Comparison of ENCODE assay signal across 22 mouse cellular contexts in the genomic region with DNA sequence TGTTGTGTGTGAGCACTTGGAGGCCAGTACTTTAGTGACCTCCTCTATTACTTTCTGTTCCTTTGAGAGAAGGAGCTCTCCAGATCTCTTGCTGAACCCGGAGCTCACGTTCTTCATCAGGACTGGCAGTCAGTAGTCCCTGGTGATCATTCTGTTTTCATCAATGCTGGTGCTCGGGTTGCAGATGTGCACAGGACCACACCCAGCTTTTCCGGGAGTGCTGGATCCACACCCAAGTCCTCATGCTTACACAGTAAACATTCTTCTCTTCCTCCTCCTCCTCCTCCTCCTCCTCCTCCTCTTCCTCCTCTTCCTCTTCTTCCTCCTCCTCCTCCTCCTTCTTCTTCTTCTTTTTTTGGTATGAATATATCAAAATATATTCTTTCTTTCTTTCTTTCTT. TPM values are rescaled to one million over a fixed set of nuclear protein-coding genes. Genes with fewer than 3 reads are reported as not detected.
"Had no signal": no experiment of that assay in that cellular context is flagged by ENCODE, and none has a peak within 500 bp of the region (broad histone marks: within the 10 kb centered on the region; RNA-seq: fewer than 3 reads in every experiment).

No protein-coding gene starts in this region.

- H3K4me3 ChIP-seq: limb, embryonic 12.5 days; limb, embryonic 15.5 days; liver, embryonic 15.5 days; midbrain, embryonic 12.5 days; midbrain, embryonic 15.5 days; neural tube, embryonic 12.5 days; neural tube, embryonic 15.5 days; stomach, embryonic 15.5 days had no signal

- H3K9me3 ChIP-seq: limb, embryonic 12.5 days; limb, embryonic 15.5 days; liver, embryonic 15.5 days; midbrain, embryonic 12.5 days; midbrain, embryonic 15.5 days; neural tube, embryonic 12.5 days; neural tube, embryonic 15.5 days; stomach, embryonic 15.5 days had no signal

- ATAC-seq: midbrain, embryonic 15.5 days had no signal

- H3K4me2 ChIP-seq: limb, embryonic 12.5 days; limb, embryonic 15.5 days; liver, embryonic 15.5 days; midbrain, embryonic 12.5 days; midbrain, embryonic 15.5 days; neural tube, embryonic 12.5 days; neural tube, embryonic 15.5 days; stomach, embryonic 15.5 days had no signal

- DNase-seq: kidney, adult 11 months; kidney, adult 8-10 months; kidney, postnatal 14 days; kidney, postnatal 4 days; left cerebral cortex, postnatal 4 days; lung, adult 2 months; right cerebral cortex, adult 18-20 months; right cerebral cortex, postnatal 14 days; right cerebral cortex, postnatal 4 days; spleen, adult 18-20 months; thymus, postnatal 36 days had no signal

- H3K27ac ChIP-seq: limb, embryonic 12.5 days; limb, embryonic 15.5 days; liver, embryonic 15.5 days; macrophage; midbrain, embryonic 12.5 days; midbrain, embryonic 15.5 days; neural tube, embryonic 12.5 days; neural tube, embryonic 15.5 days; stomach, embryonic 15.5 days had no signal

- H3K9ac ChIP-seq: limb, embryonic 12.5 days; limb, embryonic 15.5 days; liver, embryonic 15.5 days; midbrain, embryonic 12.5 days; midbrain, embryonic 15.5 days; neural tube, embryonic 12.5 days; neural tube, embryonic 15.5 days; stomach, embryonic 15.5 days had no signal

- H3K4me1 ChIP-seq: limb, embryonic 12.5 days; limb, embryonic 15.5 days; liver, embryonic 15.5 days; midbrain, embryonic 12.5 days; midbrain, embryonic 15.5 days; neural tube, embryonic 12.5 days; neural tube, embryonic 15.5 days; stomach, embryonic 15.5 days had no signal

- H3K27me3 ChIP-seq: limb, embryonic 12.5 days; limb, embryonic 15.5 days; liver, embryonic 15.5 days; midbrain, embryonic 12.5 days; midbrain, embryonic 15.5 days; neural tube, embryonic 12.5 days; neural tube, embryonic 15.5 days; stomach, embryonic 15.5 days had no signal

RNA-seq across cellular contexts. Expression of a gene that starts 42.0 kb away (rescaled TPM):
- total RNA-seq: megakaryocyte, adult 5-6 weeks had no signal
- polyA plus RNA-seq: limb, embryonic 15.5 days; liver, embryonic 15.5 days; macrophage; urinary bladder, adult 2 months had no signal
